Mouse (Mus musculus): ENCODE results near the gene Ramp1. TPM values are rescaled to one million over a fixed set of nuclear protein-coding genes. Genes with fewer than 3 reads are reported as not detected.

Gene Ramp1
- polyA plus RNA-seq, 1 experiment, result 16.0 TPM

- peaks cover 10% of the 10 kb centered on the region for H3K36me3 ChIP-seq (replicated peaks; ENCODE audit: low read length)
- no peak overlapping the region for H3K4me3 ChIP-seq (replicated peaks)
- peaks cover 35% of the 10 kb centered on the region for H3K27me3 ChIP-seq (replicated peaks)
- peaks cover 5% of the 10 kb centered on the region for H3K9me3 ChIP-seq
- peaks cover 46% of the 10 kb centered on the region for H3K4me1 ChIP-seq
- TF ChIP-seq FLI1 (IDR thresholded peaks at IDR 0.05; ENCODE audit: low read length) (no peak), GATA1 (IDR thresholded peaks at IDR 0.05; ENCODE audit: borderline replicate concordance, low read length) (no peak)
These were observed 47.9 kb downstream of the Ramp1 start for GRCm38 (mm10) chr1:91227381-91228054.

GRCm38 (mm10) chr1:91231142-91231541 lies 51.5 kb downstream of the Ramp1 start:
- peaks cover 5% of the 10 kb centered on the region for H3K9me3 ChIP-seq
- peaks cover 55% of the 10 kb centered on the region for H3K4me1 ChIP-seq
- no peak overlapping the region for H3K4me3 ChIP-seq (replicated peaks)
- no peaks in the 10 kb centered on the region for H3K36me3 ChIP-seq (replicated peaks; ENCODE audit: low read length)
- no peak for TF ChIP-seq GATA1 (IDR thresholded peaks at IDR 0.05; ENCODE audit: borderline replicate concordance, low read length)
- TF ChIP-seq FLI1 (IDR thresholded peaks at IDR 0.05; ENCODE audit: low read length), result no peak
- peaks cover 14% of the 10 kb centered on the region for H3K27me3 ChIP-seq (replicated peaks)

GRCm38 (mm10) chr1:91231896-91232295 lies 52.3 kb downstream of the Ramp1 start:
- peaks cover 9% of the 10 kb centered on the region for H3K27me3 ChIP-seq (replicated peaks)

GRCm38 (mm10) chr1:91235395-91235794 lies 55.8 kb downstream of the Ramp1 start:
- Histone ChIP-seq H3K4me3 (replicated peaks) (peak overlapping the region; percentile 73), H3K27me3 (replicated peaks) (no peaks in the 10 kb centered on the region), H3K9me3 (peaks cover 5% of the 10 kb centered on the region), H3K4me1 (peaks cover 59% of the 10 kb centered on the region), H3K36me3 (replicated peaks; ENCODE audit: low read length) (no peaks in the 10 kb centered on the region)
- no peak for TF ChIP-seq GATA1 (IDR thresholded peaks at IDR 0.05; ENCODE audit: borderline replicate concordance, low read length)
- no peak for TF ChIP-seq FLI1 (IDR thresholded peaks at IDR 0.05; ENCODE audit: low read length)

More at GRCm38 (mm10) chr1:91231896-91232295, 52.3 kb downstream of the Ramp1 start:
- Histone ChIP-seq H3K36me3 (replicated peaks; ENCODE audit: low read length) (no peaks in the 10 kb centered on the region), H3K4me1 (peaks cover 54% of the 10 kb centered on the region), H3K9me3 (peaks cover 5% of the 10 kb centered on the region), H3K4me3 (replicated peaks) (no peak overlapping the region)
- TF ChIP-seq FLI1 (IDR thresholded peaks at IDR 0.05; ENCODE audit: low read length) (no peak), GATA1 (IDR thresholded peaks at IDR 0.05; ENCODE audit: borderline replicate concordance, low read length) (no peak)

- Histone ChIP-seq H3K4me3 (replicated peaks) (no peak overlapping the region), H3K27me3 (replicated peaks) (no peaks in the 10 kb centered on the region), H3K9me3 (no peaks in the 10 kb centered on the region), H3K36me3 (replicated peaks; ENCODE audit: low read length) (no peaks in the 10 kb centered on the region), H3K4me1 (peaks cover 58% of the 10 kb centered on the region)
- TF ChIP-seq GATA1 (IDR thresholded peaks at IDR 0.05; ENCODE audit: borderline replicate concordance, low read length), result no peak
- TF ChIP-seq FLI1 (IDR thresholded peaks at IDR 0.05; ENCODE audit: low read length), result no peak
These were observed 58.1 kb downstream of the Ramp1 start for GRCm38 (mm10) chr1:91237676-91238075.

GRCm38 (mm10) chr1:91239112-91239511 lies 59.5 kb downstream of the Ramp1 start:
- Histone ChIP-seq H3K9me3 (no peaks in the 10 kb centered on the region), H3K4me1 (peaks cover 63% of the 10 kb centered on the region), H3K4me3 (replicated peaks) (no peak overlapping the region), H3K27me3 (replicated peaks) (no peaks in the 10 kb centered on the region), H3K36me3 (replicated peaks; ENCODE audit: low read length) (no peaks in the 10 kb centered on the region)
- TF ChIP-seq GATA1 (IDR thresholded peaks at IDR 0.05; ENCODE audit: borderline replicate concordance, low read length), result no peak
- TF ChIP-seq FLI1 (IDR thresholded peaks at IDR 0.05; ENCODE audit: low read length), result no peak

GRCm38 (mm10) chr1:91239800-91240199 lies 60.2 kb downstream of the Ramp1 start:
- TF ChIP-seq FLI1 (IDR thresholded peaks at IDR 0.05; ENCODE audit: low read length), result no peak
- TF ChIP-seq GATA1 (IDR thresholded peaks at IDR 0.05; ENCODE audit: borderline replicate concordance, low read length), result no peak
- Histone ChIP-seq H3K27me3 (replicated peaks) (no peaks in the 10 kb centered on the region), H3K4me1 (peaks cover 60% of the 10 kb centered on the region), H3K36me3 (replicated peaks; ENCODE audit: low read length) (no peaks in the 10 kb centered on the region), H3K4me3 (replicated peaks) (no peak overlapping the region), H3K9me3 (no peaks in the 10 kb centered on the region)

- no peaks in the 10 kb centered on the region for H3K27me3 ChIP-seq (replicated peaks)
- H3K36me3 ChIP-seq (replicated peaks; ENCODE audit: low read length), result no peaks in the 10 kb centered on the region
- TF ChIP-seq GATA1 (IDR thresholded peaks at IDR 0.05; ENCODE audit: borderline replicate concordance, low read length), result no peak
- no peak for TF ChIP-seq FLI1 (IDR thresholded peaks at IDR 0.05; ENCODE audit: low read length)
- no peak overlapping the region for H3K4me3 ChIP-seq (replicated peaks)
- H3K9me3 ChIP-seq, result no peaks in the 10 kb centered on the region
- peaks cover 60% of the 10 kb centered on the region for H3K4me1 ChIP-seq
These were observed 61.1 kb downstream of the Ramp1 start for GRCm38 (mm10) chr1:91240685-91241084.

- TF ChIP-seq GATA1 (IDR thresholded peaks at IDR 0.05; ENCODE audit: borderline replicate concordance, low read length) (no peak), FLI1 (IDR thresholded peaks at IDR 0.05; ENCODE audit: low read length) (no peak)
- no peak overlapping the region for H3K4me3 ChIP-seq (replicated peaks)
These were observed 61.6 kb downstream of the Ramp1 start for GRCm38 (mm10) chr1:91241249-91241648.

GRCm38 (mm10) chr1:91248242-91248641 lies 68.6 kb downstream of the Ramp1 start:
- H3K4me3 ChIP-seq (replicated peaks), result no peak overlapping the region
- H3K9me3 ChIP-seq, result no peaks in the 10 kb centered on the region
- H3K4me1 ChIP-seq, result peaks cover 61% of the 10 kb centered on the region
- no peak for TF ChIP-seq GATA1 (IDR thresholded peaks at IDR 0.05; ENCODE audit: borderline replicate concordance, low read length)
- TF ChIP-seq FLI1 (IDR thresholded peaks at IDR 0.05; ENCODE audit: low read length), result no peak
- H3K27me3 ChIP-seq (replicated peaks), result no peaks in the 10 kb centered on the region
- H3K36me3 ChIP-seq (replicated peaks; ENCODE audit: low read length), result no peaks in the 10 kb centered on the region

More at GRCm38 (mm10) chr1:91241249-91241648, 61.6 kb downstream of the Ramp1 start:
- Histone ChIP-seq H3K9me3 (no peaks in the 10 kb centered on the region), H3K36me3 (replicated peaks; ENCODE audit: low read length) (no peaks in the 10 kb centered on the region), H3K27me3 (replicated peaks) (no peaks in the 10 kb centered on the region), H3K4me1 (peaks cover 57% of the 10 kb centered on the region)
